Mouse (Mus musculus) embryonic facial prominence, embryonic 10.5 days (tissue): ENCODE data around the gene Trap1. TPM values are rescaled to one million over a fixed set of nuclear protein-coding genes. Genes with fewer than 3 reads are reported as not detected.
A peak's percentile ranks its signal among the peaks of the same experiment; 100 is the strongest.
"Not testable (repeated sequence)": the region's sequence is repeated elsewhere in the genome, so short reads cannot be mapped to it uniquely, and the experiment has no call there.

Experiments used
- DNase-seq: peaks from one replicate; pipeline ENCODE4 v3.0.0-alpha.2; 2017; ENCODE audit warnings: low spot score
- H3K27ac ChIP-seq: fragments of 300-500 bp; sonication (generic); replicated peaks from 2 replicates; pipeline ENCODE4 v1.5.1; 2016; ENCODE audit warnings: mild to moderate bottlenecking
- H3K27me3 ChIP-seq: fragments of 300-500 bp; sonication (generic); replicated peaks from 2 replicates; pipeline ENCODE4 v1.6.1; 2016; ENCODE audit warnings: low read depth, mild to moderate bottlenecking; ENCODE audit not compliant: poor library complexity, severe bottlenecking
- H3K36me3 ChIP-seq: fragments of 300-500 bp; sonication (generic); replicated peaks from 2 replicates; pipeline ENCODE4 v1.6.1; 2016; ENCODE audit warnings: mild to moderate bottlenecking, moderate library complexity
- H3K4me1 ChIP-seq: fragments of 300-500 bp; sonication (generic); 2 replicates; pipeline ENCODE4 v1.6.1; 2016
- H3K4me3 ChIP-seq: fragments of 300-500 bp; sonication (generic); 2 replicates; pipeline ENCODE4 v1.5.1; 2016; ENCODE audit warnings: mild to moderate bottlenecking, moderate library complexity
- H3K9me3 ChIP-seq: fragments of 300-500 bp; sonication (generic); 2 replicates; pipeline ENCODE4 v1.6.1; 2016; ENCODE audit warnings: mild to moderate bottlenecking
- WGBS: fragments of 180-500 bp; shearing (Covaris S2); methylation state at CpG from one replicate; pipeline ENCODE4 v1.1.7; 2016; 5-methylcytosine and 5-hydroxymethylcytosine counted together
- polyA plus RNA-seq: library from polyadenylated mRNA; unstranded; fragments of >200 nt; fragmentation: Nextera tagmentation; extraction: Ambion mirVana; gene quantifications from 2 replicates; pipeline ENCODE4 v1.2.1, GENCODE M21; 2016

Gene Trap1
- polyA plus RNA-seq, 1 experiment from 2014 or later = 104 TPM

DNA sequence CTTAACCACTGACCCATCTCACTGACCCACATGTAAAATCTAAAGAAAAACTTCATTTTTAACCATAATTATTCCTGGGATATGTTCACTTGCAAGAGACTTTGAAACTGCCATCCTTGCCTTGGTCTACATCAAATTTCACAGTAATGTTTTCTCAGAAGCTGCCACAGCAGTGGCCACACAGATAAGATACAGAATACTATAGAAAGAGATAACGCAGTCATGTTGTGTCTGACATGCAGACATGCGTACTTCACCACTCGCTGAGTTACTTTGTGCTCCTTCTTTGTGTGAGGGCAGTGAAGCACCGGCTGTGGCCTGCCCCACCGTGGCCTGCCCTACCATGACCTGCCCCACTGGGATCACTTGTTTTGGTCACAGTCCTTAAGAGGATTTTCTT is 43.7 kb downstream of the Trap1 start:
- Histone ChIP-seq H3K4me3 (no peak overlapping the region), H3K27ac (no peak overlapping the region), H3K27me3 (no peaks in the 10 kb centered on the region), H3K4me1 (peaks cover 4% of the 10 kb centered on the region), H3K9me3 (no peaks in the 10 kb centered on the region), H3K36me3 (peaks cover 28% of the 10 kb centered on the region)
- WGBS = 76% methylated on average over 5 of the region's 5 CpGs
- DNase-seq = no peak

DNA sequence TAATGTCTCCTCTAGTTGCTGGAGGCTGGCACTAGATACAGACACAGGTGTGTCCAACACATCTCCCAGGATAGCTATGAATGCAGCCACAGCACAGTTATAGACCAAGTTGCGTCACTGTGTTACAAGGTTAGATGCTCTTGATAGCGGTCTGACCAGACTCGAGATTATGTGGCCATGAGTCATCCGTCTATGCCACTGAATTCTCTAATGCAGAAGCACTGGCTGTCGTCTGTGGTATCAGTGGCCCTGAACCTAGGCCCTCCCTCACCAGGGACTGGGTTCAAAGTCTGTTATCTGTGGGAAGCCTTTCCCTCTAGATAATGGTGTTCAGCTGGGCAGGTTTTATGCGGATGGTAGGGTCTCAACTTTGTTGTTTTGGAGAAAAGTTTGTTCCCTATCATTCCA is 45.3 kb downstream of the Trap1 start:
- Histone ChIP-seq H3K27ac (no peak overlapping the region), H3K4me1 (peaks cover 4% of the 10 kb centered on the region), H3K36me3 (peaks cover 11% of the 10 kb centered on the region), H3K4me3 (no peak overlapping the region), H3K27me3 (no peaks in the 10 kb centered on the region), H3K9me3 (0 out of 2 replicates have a peak, but pooled peaks cover 3% of the 10 kb centered on the region)
- 85% methylated on average over 6 of the region's 6 CpGs for WGBS
- no peak for DNase-seq

DNA sequence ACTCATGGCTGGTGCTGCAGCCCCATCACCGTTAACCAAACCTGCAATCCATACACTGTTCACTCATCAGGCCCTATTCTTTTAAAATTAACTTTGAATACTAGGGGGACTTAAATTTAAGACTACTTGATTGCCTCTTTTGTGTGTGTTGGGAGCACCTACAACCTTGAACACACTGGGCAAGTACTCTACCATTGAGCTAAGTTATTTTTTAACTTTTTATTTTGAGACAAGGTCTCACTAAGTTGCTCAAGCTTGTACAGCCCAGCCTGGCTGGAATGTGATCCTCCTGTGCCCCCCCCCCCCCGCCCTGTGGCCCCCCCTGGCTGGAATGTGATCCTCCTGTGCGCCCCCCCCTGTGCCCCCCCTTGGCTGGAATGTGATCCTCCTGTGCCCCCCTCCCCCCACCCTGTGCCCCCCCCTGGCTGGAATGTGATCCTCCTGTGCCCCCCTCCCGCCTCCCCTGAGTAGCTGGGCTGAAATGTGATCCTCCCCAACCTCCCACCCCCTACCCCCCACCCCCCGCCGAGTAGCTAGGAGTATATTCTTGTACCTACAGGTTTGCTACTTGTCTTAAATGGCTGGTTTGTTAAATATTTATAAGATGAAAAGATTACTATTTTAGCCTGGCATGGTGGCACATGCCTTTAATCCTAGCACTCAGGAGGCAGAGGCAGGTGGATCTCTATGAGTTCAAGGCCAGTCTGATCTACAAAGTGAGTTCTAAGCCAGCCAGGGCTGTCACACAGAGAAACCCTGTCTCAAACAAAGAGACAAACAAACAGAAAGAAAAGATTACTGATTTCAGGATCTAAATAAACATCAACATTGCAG is 46.0 kb downstream of the Trap1 start:
- H3K4me1 ChIP-seq = peaks cover 4% of the 10 kb centered on the region
- H3K9me3 ChIP-seq = 0 out of 2 replicates have a peak, but pooled peaks cover 3% of the 10 kb centered on the region
- WGBS = 48% methylated on average over 5 of the region's 6 CpGs
- no peaks in the 10 kb centered on the region for H3K27me3 ChIP-seq
- no peak overlapping the region for H3K27ac ChIP-seq
- H3K36me3 ChIP-seq = peaks cover 5% of the 10 kb centered on the region
- DNase-seq = peak; percentile 52
- no peak overlapping the region for H3K4me3 ChIP-seq

DNA sequence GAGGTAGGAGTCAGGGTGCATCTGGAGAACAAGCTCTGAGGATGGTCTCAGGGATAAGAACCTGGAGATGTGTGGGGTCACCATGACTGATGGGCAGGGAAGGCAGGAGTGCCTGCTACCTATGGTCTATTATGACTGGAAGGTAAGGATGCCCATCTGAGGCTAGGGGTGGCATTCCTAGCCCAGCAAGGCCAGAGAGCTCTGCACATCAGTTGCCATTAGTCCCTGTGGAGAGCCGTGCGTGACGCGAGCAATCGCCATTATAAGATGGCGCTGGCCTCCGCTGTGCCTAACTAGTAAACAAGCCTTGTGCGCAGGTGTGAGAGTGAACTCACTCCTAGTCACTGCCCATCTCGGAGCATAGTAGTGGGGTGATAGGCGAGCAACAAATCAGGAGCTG is 47.1 kb downstream of the Trap1 start:
- Histone ChIP-seq H3K4me1 (peaks cover 4% of the 10 kb centered on the region), H3K27ac (no peak overlapping the region), H3K36me3 (no peaks in the 10 kb centered on the region), H3K9me3 (0 out of 2 replicates have a peak, but pooled peaks cover 3% of the 10 kb centered on the region), H3K27me3 (no peaks in the 10 kb centered on the region), H3K4me3 (no peak overlapping the region)
- WGBS = 95% methylated on average over 10 of the region's 10 CpGs
- no peak for DNase-seq

DNA sequence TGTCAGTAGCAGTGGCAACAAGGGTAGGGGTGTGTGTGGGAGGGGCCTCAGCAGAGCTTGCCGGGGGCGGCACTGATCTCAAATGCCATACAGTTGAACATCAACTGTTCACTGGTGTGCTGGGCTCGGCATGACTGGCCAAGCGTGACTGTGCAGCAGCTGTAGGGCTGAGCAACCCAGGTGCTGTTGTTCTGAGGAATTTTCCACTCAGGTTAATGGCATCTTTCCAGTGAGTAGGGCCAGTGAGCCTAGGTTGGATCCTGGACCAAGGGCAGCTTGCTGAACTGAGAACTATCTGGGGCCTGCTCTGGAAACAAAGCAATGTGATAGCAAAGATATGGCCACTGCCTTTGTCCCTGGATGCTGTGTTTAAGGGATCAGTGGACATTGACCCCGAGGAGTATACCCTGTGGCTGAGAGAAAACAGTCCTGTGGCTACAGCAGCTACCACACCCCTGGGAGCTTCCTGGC is 48.2 kb downstream of the Trap1 start:
- no peak overlapping the region for H3K27ac ChIP-seq
- H3K36me3 ChIP-seq = no peaks in the 10 kb centered on the region
- no peaks in the 10 kb centered on the region for H3K27me3 ChIP-seq
- H3K4me1 ChIP-seq = peaks cover 4% of the 10 kb centered on the region
- DNase-seq = no peak
- H3K4me3 ChIP-seq = no peak overlapping the region
- WGBS = 88% methylated on average over 5 of the region's 5 CpGs
- H3K9me3 ChIP-seq = 0 out of 2 replicates have a peak, but pooled peaks cover 3% of the 10 kb centered on the region

DNA sequence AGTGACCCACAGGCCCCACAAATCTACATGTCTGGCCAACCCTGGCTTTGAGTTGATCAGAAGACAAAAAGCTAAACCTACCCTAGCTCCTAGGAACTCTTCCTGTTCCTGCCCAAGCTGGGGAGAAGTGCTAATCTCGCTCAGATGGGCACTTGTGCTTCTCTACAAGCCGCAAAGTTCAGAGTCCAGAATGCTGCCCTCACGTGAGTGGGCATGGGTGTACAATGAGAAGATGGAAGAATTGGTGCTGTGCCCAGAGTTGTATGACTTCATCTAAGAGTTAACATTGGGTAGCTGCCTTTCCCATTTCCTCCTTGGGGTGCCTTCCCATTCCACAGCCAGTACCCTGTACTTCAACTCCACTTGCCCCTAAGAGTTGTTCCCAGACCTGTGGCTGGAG is 50.4 kb downstream of the Trap1 start:
- Histone ChIP-seq H3K36me3 (no peaks in the 10 kb centered on the region), H3K27me3 (no peaks in the 10 kb centered on the region), H3K4me1 (peaks cover 4% of the 10 kb centered on the region), H3K4me3 (no peak overlapping the region), H3K27ac (no peak overlapping the region), H3K9me3 (0 out of 2 replicates have a peak, but pooled peaks cover 3% of the 10 kb centered on the region)
- 80% methylated on average over 3 of the region's 3 CpGs for WGBS
- DNase-seq = no peak

DNA sequence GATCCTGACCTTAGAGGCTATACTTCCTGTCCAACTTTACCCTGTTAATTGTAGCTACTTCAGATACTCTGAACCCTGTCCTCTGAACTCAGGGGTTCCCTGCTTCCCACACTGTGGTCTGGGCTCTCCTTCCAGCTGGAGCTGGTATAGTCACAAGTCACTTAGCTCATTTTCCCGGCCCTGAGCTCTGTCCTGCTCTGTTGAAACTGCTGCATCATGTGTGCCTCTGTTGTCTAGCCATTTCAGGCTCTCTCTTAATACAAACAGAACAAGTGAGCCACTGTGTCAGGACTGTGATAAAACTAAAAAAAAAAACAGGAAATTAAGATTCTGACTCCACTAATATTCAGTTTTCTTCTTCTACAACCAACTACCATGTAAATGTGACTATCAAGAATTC is 51.0 kb downstream of the Trap1 start:
- DNase-seq = no peak
- no peaks in the 10 kb centered on the region for H3K36me3 ChIP-seq
- no peak overlapping the region for H3K4me3 ChIP-seq
- peaks cover 4% of the 10 kb centered on the region for H3K4me1 ChIP-seq
- no peak overlapping the region for H3K27ac ChIP-seq
- H3K27me3 ChIP-seq = no peaks in the 10 kb centered on the region
- 65% methylated on average over 1 of the region's 1 CpGs for WGBS
- H3K9me3 ChIP-seq = 0 out of 2 replicates have a peak, but pooled peaks cover 3% of the 10 kb centered on the region

DNA sequence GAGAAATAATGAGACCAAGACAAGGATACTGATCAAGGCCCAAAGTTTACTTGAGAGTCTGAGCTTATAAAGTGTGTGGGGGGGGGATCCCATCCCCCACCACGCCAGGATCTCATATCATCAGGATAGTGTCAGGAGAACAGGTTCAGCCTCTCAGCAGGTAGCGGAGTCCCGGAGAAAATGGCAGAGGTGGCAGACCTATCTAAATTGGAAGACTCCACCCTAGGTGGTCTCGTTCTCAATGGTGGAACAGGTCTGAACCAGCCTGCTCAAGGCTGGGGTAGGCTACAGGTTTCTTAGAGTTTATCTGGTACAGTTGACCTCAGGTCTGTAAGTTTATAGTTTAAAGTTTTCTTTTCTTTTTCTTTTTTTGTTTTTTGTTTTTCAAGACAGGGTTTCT is 54.9 kb downstream of the Trap1 start:
- Histone ChIP-seq H3K27me3 (no peaks in the 10 kb centered on the region), H3K4me1 (no peaks in the 10 kb centered on the region), H3K9me3 (0 out of 2 replicates have a peak, but pooled peaks cover 2% of the 10 kb centered on the region), H3K27ac (no peak overlapping the region), H3K4me3 (no peak overlapping the region), H3K36me3 (no peaks in the 10 kb centered on the region)
- DNase-seq = no peak
- WGBS = 77% methylated on average over 4 of the region's 4 CpGs

DNA sequence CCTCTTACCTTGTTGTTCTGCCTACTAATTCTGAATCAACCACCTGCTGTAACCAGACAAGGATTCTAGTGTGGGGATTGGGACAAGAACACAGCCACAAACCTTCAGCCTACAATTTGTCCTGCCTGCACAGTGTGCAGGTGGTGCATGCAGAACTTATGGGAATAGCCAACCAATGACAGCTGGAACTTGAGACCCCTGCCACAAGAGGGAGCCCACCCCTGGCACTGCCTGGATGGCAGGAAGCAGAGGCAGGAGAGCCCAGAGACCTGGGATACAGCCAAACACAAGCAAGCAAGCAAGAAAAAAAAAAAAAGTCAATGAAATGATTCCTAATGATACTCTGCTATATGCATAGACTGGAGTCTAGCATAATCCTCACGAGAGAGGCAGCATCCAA is 56.4 kb downstream of the Trap1 start:
- 81% methylated on average over 1 of the region's 1 CpGs for WGBS

DNA sequence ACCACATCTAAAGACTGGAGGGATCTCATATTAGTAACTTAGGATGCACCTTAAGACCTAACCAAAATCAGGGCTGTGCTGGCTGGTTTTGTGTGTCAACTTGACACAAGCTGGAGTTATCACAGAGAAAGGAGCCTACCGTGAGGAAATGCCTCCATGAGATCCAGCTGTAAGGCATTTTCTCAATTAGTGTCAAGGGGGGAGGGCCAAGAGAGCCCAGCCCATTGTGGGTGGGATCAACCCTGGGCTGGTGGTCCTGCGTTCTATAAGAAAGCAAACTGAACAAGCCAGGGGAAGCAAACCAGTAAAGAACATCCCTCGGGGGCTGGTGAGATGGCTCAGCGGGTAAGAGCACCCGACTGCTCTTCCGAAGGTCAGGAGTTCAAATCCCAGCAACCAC is 60.2 kb downstream of the Trap1 start:
- H3K27ac ChIP-seq, H3K9me3 ChIP-seq, H3K27me3 ChIP-seq, H3K36me3 ChIP-seq, H3K4me3 ChIP-seq, H3K4me1 ChIP-seq: not testable (repeated sequence)
- 61% methylated on average over 6 of the region's 6 CpGs for WGBS
- DNase-seq = peak; percentile 44

More for the DNA sequence above, 56.4 kb downstream of the Trap1 start:
- no peak overlapping the region for H3K4me3 ChIP-seq
- H3K27ac ChIP-seq = no peak overlapping the region
- no peak for DNase-seq
- no peaks in the 10 kb centered on the region for H3K36me3 ChIP-seq
- H3K27me3 ChIP-seq = no peaks in the 10 kb centered on the region
- H3K4me1 ChIP-seq = no peaks in the 10 kb centered on the region
- 0 out of 2 replicates have a peak, but pooled peaks cover 2% of the 10 kb centered on the region for H3K9me3 ChIP-seq

DNA sequence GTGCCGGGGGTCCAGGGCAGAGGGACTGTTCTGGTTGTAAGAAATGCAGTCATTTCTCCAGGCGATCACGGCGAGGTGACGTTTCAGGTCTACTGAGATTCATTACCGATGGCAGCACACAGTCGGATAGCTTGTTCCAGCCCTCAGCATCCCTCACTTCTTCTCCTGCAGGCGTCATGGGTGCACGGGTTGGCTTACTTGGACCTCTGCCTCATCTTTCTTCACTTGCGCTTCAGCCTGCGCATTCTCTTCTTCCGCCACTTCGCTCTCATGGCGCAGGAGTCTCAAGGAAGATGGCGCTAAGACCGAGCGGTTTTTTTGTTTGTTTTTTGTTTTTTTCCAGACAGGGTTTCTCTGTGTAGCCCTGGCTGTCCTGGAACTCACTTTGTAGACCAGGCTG is 60.8 kb downstream of the Trap1 start:
- not testable (repeated sequence) for H3K4me1 ChIP-seq, H3K27ac ChIP-seq, DNase-seq, H3K36me3 ChIP-seq, H3K9me3 ChIP-seq, H3K4me3 ChIP-seq, H3K27me3 ChIP-seq
- 79% methylated on average over 17 of the region's 17 CpGs for WGBS

DNA sequence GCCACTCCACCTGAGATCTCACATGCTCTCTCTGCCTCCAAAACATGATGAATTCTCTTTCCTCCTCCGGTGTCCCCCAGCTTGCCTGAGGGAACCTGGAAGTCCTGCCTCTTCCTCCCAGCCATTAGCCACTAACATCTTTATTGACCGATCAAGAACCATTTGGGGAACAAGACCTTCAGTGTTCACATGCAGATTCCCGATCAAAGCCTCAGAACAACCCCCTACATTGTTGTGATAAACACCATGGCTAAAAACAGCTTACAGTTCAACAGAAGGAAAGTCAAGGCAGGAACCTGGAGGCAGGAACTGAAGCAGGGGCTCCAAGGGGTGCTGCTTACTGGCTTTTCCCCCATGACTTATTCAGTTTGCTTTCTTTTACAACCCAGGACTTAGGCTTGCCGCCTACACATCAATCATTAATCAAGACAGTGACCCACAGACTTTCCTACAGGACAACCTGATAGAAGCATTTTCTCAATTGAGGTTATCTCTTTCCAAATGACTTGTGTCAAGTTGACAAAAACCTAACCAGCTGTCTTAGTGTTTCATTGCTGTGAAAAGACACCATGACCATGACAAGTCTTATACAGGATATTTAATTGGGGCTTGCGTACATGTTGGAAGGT is 63.5 kb downstream of the Trap1 start:
- H3K4me1 ChIP-seq = no peaks in the 10 kb centered on the region
- H3K4me3 ChIP-seq = no peak overlapping the region
- no peaks in the 10 kb centered on the region for H3K27me3 ChIP-seq
- H3K9me3 ChIP-seq = peaks cover 6% of the 10 kb centered on the region; the same call in 1 of the 2 replicates
- DNase-seq = no peak
- no peak overlapping the region for H3K27ac ChIP-seq
- 80% methylated on average over 5 of the region's 5 CpGs for WGBS
- no peaks in the 10 kb centered on the region for H3K36me3 ChIP-seq
